Mouse (Mus musculus) right cerebral cortex, postnatal 25 days (tissue): ENCODE measurements around the gene Rgs14.

Source experiments
- DNase-seq: peaks from one replicate; pipeline ENCODE4 v3.0.0; 2022

The Rgs14 gene

GRCm38 (mm10) chr13:55369531-55370114, at the start of gene Rgs14:
Gene Rgs14 (plus strand): TSS chr13:55369732.
- peak; percentile 43 for DNase-seq

DNA sequence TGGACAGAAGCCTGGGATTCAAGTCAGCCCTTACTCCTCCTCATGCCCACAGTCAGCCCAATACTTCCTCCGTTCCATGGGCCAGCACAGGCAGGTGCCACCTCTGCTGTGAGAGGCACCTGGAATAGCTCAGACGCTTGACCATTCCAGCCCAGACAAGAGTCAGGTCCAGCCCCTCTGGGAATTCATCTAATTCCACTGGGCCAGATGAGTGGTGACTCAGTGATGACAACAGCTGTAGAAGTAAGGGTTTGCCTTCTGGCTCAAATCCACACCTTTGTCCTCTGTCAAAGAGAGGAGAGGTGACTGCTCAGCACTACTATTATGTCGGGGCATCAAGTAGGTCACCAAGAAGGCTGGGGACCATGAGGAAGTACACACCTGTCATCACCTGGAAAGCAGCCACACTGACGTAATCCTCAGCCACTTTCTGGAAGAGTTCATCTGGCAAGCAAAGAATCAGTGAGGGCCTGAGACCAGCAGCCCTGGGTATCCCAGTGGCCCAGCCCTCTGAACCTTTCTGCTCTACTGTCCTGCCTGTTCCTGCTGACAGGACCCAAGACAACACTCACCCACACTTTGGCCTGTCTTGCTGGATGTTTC, 49.5 kb upstream of the Rgs14 start, which contains the start of gene Prelid1:
Prelid1 (plus strand) TSS at position 570 of the 603 bp plus-strand sequence.
- no peak for DNase-seq

DNA sequence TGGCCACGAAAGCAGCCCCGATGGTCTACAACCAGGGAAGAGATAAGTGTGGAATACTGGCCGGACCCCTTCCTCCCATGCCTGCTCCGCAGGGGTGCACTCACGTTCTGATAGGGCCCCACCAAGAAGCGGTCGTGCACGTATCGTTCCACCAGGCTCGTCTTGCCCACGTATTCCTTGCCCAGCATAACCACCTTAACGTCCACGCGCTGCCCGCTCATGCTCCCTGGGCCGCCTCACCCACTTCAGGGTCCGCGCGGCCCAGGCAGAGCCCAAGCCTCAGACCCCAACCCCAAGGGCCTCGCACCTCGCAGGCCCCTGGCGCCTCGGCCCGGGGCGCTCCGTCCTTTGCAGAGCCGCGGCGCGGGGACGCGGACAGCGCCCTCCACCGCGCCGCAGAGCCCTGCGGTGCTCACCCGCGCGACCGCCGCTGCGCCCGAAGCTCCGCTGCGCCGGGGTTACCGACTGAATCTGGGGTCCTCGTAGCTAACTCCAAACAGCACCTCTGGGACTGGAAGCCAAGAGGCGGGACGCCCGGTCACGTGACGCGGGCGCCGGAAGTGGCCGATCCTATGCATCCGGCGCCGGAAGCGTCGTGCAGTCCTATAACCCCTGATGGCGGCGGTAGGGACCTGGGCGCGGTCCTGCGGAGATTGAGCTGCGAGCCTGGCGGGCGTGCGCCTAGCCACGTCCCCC, 48.0 kb upstream of the Rgs14 start, which contains the start of gene Rab24:
Rab24 (minus strand) TSS at position 513 of the 696 bp plus-strand sequence.
- peak; percentile 90 for DNase-seq

DNA sequence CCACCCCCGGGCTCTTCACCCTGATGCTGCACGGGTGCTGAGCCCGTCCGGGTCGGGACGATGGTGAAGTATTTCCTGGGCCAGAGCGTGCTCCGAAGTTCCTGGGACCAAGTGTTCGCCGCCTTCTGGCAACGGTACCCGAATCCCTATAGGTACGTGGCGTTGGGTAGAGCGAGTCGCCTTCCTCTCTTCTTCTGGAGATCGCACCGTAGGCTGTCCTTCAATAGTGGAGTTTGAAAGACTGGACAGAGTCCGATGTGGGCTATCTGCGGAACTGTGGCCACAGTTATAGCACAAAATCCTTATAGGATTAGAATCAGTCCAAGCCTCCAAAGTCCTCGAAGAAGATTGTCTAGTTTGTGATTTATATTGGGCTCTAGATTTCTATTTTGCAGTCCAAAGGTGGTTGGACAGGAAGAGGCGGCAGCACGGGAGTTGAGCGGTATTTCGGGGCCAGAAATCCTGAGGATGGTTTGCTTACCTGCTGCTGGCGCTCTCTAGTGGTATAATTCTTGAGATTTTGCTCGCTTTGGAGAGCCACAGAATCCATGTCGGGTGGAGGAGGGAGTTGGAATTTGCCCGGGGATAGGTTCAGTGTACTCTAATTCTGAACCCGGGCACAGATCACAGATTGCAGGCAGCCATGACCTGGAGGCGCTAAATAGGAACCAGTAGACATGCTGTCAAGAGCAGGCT, 47.3 kb upstream of the Rgs14 start:
- DNase-seq = peak; percentile 38

DNA sequence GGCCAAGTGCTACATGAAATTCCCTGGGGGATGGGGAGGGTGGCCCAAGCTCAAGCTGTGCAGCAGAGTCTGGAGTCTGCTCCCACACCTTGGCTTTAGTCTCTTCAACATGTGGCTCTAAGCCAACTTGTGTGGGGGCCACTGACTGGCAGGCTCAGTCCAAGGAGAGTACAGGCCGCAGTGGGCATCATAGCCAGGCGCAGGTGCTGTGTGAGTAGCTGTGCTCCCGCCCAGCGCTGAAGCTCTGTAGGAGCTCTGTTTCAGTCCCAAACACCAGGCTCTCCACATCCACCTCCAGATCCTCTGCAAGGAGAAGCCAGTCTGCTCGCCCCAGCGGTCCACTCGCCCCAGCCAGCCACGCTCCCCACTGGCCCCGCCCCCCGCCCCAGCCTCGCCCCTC, 43.9 kb upstream of the Rgs14 start:
- peak; percentile 26 for DNase-seq

DNA sequence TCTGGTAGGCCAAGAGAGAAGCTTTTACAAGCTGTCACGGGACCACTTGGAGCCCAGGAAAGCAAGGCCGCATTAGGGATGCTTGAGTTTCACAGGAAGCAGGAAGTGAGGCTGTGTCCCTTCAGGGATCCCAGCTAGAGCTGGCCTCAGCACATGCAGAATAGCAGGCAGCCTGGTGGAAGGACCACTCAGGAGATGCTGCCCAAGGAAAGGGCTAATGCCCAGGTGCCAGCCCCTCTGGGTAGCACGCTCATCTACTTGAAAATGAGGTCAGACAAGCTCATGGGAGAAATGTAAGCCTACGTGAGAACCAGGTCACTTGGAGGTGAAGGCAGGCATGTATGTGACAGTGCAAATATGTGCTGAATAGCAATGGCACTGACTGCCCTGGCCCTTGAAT, 42.4 kb upstream of the Rgs14 start:
- DNase-seq = no peak

DNA sequence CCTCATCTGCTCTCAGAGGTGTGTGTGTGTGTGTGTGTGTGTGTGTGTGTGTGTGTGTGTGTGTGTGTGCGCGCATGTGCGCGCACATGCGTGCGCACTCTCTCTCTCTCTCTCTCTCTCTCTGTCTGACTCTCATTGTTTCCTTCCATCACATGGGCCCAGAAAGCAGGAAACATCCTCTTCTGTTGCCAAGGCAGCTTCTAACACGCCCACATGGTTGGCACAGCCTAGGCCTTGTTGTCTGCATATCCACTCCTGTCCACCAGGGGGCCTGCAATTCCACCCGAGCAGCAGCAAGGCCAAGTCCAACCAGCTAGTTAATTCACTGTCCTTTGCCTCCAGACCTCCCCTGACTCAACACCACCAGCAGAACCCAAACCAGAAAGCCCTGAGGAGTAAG, 41.9 kb upstream of the Rgs14 start:
- DNase-seq = peak; percentile 91

- no peak for DNase-seq
These were observed 41.4 kb upstream of the Rgs14 start for GRCm38 (mm10) chr13:55328171-55328570.

DNA sequence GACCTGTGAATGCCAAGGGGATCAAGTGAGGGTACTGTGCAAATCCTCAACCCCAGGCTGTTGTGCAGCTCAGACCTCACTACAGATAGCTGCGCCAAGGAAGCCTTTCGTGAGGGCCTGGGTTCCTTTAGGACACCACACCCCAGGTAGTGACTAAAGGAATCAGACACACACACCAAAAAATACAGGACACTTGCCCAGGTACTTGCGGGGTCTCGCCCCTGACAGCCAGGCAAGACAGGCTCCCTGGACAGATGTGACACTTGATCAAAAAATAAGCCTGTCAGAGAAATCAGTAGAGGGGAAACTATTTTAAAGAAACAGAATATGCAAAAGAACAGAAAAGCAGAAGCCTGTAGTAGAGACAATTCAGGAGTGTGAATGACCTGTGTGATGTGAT, 40.9 kb upstream of the Rgs14 start:
- no peak for DNase-seq

DNA sequence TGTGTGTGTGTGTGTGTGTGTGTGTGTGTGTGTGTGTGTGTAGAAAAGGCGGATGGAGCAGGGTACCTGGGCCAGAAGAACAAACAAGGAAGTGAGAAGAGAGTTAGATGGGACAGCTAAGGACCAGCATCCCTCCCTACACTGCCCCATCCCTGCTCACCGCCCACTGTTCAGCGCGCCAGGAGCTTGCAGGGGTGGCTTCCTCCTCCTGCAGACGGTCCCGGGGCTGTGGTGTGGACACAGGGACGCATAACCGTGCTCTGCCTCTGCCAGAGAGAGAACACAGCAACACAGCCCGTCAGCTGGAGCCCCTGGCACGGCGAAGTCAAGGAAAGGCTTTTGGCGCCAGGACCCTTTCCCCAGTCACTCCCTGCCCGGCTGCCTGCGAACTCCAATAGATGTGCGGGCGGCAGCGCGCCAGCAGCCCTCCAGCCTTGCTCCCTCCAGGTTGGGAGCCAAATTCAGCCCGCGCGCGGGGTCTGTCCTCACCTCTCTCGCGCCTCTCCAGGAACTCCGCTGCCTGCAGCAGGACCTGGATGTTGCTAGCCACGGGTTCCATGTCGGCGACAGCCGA, 40.3 kb upstream of the Rgs14 start:
- no peak for DNase-seq

DNA sequence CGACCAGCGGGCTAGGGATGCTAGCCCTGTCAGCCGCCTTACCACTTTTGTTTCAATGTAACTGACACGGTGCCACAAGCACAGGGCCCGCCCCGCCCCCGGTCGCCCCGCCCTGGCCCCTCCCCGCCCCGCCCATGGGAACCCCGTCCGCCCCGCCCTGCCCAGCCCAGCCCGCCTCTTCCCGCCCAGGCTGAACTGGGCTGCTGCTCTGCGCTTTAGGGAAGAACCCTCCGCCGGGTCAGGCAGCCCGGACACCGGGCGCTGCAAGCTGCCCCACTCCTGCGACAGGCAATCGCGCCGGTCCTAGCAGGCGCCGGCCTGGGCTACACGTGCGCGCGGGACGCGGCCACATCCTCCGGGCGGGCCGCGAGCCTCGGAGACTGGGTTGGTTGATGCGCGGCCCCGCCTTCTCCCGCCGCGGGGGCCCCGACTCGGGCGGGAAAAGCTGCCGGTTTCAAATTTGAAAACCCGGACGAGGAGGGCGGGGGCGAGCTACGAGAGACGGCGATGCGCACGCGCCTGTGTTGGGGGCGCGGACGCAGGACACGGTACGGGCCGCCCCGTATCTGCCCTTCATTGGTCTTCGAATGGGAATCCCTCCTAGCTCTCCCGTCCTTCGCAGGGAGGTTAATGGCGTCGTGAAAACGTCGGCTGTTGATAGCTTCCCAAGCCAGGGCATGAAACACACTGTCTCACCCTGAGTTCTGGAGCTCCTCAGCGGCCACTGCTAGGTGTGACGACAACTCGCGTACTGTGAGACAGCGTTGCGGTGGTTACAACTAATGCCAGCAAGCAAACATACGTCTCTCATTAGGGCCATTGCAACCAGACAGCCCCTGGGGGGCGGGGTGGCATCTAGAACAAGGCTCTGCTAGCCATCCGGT, 39.6 kb upstream of the Rgs14 start, which contains the start of gene Mxd3:
Mxd3 (minus strand) TSS at position 141 of the 884 bp plus-strand sequence.
- peak; percentile 83 for DNase-seq

DNA sequence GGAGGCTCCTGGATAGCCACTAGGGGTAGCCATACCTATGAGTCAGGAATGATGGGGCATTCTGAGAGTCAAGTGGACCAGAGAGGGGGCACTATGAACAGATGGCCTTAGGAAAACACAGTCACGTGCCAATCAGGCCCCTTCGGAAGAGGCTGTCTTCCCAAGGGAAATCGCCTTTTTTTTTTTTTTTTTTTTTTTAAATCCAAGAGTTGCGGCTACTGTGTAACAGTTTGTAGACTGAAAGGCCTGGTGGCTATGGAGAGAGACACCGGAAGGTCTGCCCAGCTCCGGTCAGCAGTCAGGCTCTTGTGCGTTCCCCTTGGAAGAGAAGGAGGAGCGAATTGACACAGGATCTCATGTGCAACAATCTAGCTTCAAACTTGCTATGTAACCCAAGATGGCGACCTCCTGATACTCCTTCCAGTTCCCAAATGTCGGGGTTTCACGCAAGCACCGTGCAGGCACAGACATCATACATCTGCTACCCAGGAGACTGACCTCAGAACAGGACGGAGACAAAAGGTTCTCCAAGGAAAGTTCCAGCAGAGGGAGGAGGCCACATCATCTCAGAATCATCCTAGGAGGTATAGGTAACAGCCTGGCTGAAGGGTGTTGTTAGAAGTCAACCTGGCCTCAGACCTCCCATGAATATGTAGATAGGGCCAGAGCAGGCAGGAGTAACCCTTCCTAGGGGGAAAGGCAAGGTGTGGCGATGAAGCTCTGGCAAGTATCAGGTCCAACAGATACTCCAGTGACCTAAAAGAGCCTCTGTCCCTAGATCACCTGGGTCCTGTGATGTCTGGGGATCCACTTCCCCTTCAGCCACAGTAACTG, 38.7 kb upstream of the Rgs14 start:
- DNase-seq = no peak

- no peak for DNase-seq
These were observed 37.2 kb upstream of the Rgs14 start for GRCm38 (mm10) chr13:55332331-55332730.

DNA sequence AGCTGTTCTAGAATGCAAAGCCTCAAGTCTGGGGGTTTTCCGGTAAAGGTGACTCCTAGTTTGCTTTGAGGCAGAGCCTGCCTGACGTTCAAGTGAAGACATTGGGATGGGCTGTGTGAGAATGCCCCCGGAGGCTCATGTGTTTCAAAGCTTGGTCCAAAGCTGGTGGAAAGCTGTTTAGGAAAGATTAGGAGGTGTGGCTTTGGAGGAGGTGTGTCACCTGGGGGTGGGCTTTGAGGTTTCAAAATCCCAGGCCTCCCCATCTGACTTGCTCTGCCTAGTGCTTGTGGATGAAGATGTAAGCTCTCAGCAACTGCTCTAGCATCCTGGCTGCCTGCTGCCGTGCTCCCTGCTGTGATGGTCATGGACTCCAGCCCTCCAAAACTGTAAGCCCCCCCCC, 33.8 kb upstream of the Rgs14 start:
- no peak for DNase-seq

- no peak for DNase-seq
These were observed 32.1 kb upstream of the Rgs14 start for GRCm38 (mm10) chr13:55337341-55337975.

GRCm38 (mm10) chr13:55338131-55339054, 31.1 kb upstream of the Rgs14 start:
- DNase-seq = no peak

- no peak for DNase-seq
These were observed 30.3 kb upstream of the Rgs14 start for GRCm38 (mm10) chr13:55339259-55339658.

GRCm38 (mm10) chr13:55342469-55342868, 27.1 kb upstream of the Rgs14 start:
- DNase-seq = no peak

- DNase-seq = peak; percentile 40
These were observed 25.2 kb upstream of the Rgs14 start for GRCm38 (mm10) chr13:55344286-55344685.
